Mouse (Mus musculus): Measurements from ENCODE around the gene Etv6. TPM values are rescaled to one million over a fixed set of nuclear protein-coding genes. Genes with fewer than 3 reads are reported as not detected.

Gene Etv6
- polyA plus RNA-seq, 1 experiment from 2014 or later, result 17.8 TPM

DNA sequence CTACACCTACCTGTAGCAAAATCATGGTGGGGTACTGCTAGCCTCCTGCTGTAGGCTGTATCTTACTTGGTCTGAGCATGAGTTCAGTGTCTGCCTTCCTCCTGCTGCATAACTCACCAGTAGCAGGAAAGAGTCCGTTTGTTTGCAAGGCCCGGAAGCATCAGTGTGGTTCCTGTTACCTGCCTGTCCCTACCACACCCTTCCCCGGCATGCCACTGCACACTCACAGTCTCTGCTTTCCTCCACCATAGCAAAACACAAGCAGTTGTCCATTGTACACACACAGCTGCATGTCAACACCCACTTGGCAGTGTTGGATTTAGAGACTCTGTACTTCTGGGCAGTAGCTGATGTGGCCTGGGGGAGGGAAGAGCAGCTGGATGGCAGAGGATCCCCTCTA, 220.9 kb downstream of the Etv6 start:
- 93% methylated on average over 3 of the region's 3 CpGs for WGBS
- Histone ChIP-seq H3K27me3 (ENCODE audit: low read depth, poor library complexity, severe bottlenecking) (no peaks in the 10 kb centered on the region), H3K4me3 (no peak overlapping the region), H3K27ac (no peak overlapping the region), H3K36me3 (peaks cover 54% of the 10 kb centered on the region), H3K9me3 (replicated peaks) (no peaks in the 10 kb centered on the region), H3K4me1 (no peaks in the 10 kb centered on the region)
- no peak for DNase-seq (ENCODE audit: low spot score)

DNA sequence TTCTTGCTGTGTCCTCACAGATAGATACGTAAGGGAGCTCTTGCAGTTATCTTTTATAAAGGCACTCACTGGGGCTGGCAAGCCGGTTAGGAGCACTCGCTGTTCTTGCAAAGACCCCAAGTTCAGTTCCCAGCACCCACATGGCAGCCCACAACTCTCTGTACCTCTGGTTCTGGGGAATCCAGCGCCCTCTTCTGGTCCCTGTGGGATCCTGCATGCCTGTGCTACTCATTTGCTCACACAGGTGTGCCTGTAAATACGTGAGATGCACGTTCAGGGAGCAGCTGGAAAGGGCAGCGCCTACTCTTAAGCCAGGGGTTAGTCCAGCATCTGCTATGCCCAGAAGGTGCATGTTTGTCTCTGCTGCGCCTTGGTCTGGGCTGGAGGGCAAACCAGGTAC, 224.4 kb downstream of the Etv6 start:
- no peak for DNase-seq (ENCODE audit: low spot score)
- 91% methylated on average over 8 of the region's 8 CpGs for WGBS
- no peaks in the 10 kb centered on the region for H3K9me3 ChIP-seq (replicated peaks)
- no peaks in the 10 kb centered on the region for H3K4me1 ChIP-seq
- no peaks in the 10 kb centered on the region for H3K27me3 ChIP-seq (ENCODE audit: low read depth, poor library complexity, severe bottlenecking)
- H3K4me3 ChIP-seq, result no peak overlapping the region
- no peak overlapping the region for H3K27ac ChIP-seq
- H3K36me3 ChIP-seq, result peaks cover 68% of the 10 kb centered on the region

DNA sequence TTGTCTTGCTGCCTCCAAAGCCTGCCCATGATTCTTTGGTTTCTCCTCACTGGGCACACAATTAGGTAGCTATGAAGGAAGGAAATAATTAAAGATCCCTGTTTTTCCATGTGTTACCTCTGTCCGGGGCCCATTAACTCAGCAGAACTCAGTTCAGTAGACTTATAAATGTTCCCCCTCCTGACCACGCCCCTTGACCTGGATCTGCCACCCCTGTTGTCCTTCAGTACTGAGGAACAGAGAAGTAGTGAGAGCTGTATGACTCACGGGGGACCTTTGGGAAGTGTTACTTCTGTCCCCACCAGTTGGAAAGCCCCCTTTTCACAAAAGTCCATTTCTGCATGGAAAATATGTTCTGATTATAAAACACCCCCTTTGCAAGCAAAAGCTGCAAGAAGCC, 226.4 kb downstream of the Etv6 start:
- no peak for DNase-seq (ENCODE audit: low spot score)
- WGBS, result 78% methylated on average over 3 of the region's 3 CpGs
- H3K36me3 ChIP-seq, result peaks cover 83% of the 10 kb centered on the region

DNA sequence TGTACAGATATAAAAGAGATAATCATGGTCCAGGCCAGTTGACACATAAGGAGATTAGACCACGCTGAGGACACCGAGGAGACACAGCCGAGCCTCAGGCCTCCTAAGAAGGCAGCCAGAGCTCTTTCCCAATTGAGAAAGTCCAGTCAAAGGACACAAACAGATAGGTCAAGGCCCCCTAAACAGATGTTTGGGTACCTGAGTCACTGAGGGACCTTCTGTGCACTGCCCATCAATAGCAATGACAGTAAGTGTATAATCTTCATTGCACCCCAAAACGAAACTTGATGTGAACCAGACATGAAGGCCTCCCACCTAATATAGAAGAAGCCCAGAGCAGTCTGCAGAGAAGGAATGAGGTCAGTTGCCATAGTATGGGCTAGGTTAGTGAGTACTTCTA, 226.9 kb downstream of the Etv6 start:
- Histone ChIP-seq H3K27ac (no peak overlapping the region), H3K4me1 (no peaks in the 10 kb centered on the region), H3K9me3 (replicated peaks) (no peaks in the 10 kb centered on the region), H3K36me3 (peaks cover 87% of the 10 kb centered on the region), H3K27me3 (ENCODE audit: low read depth, poor library complexity, severe bottlenecking) (no peaks in the 10 kb centered on the region), H3K4me3 (no peak overlapping the region)
- WGBS, result 95% methylated on average over 4 of the region's 4 CpGs
- no peak for DNase-seq (ENCODE audit: low spot score)

More for the DNA sequence above, 226.4 kb downstream of the Etv6 start:
- no peak overlapping the region for H3K4me3 ChIP-seq
- H3K4me1 ChIP-seq, result no peaks in the 10 kb centered on the region
- no peaks in the 10 kb centered on the region for H3K27me3 ChIP-seq (ENCODE audit: low read depth, poor library complexity, severe bottlenecking)
- H3K9me3 ChIP-seq (replicated peaks), result no peaks in the 10 kb centered on the region
- no peak overlapping the region for H3K27ac ChIP-seq

GRCm38 (mm10) chr6:134262911-134263607, 227.6 kb downstream of the Etv6 start:
- Histone ChIP-seq H3K4me3 (no peak overlapping the region), H3K9me3 (replicated peaks) (no peaks in the 10 kb centered on the region), H3K36me3 (peaks cover 88% of the 10 kb centered on the region), H3K27ac (no peak overlapping the region), H3K4me1 (no peaks in the 10 kb centered on the region), H3K27me3 (ENCODE audit: low read depth, poor library complexity, severe bottlenecking) (no peaks in the 10 kb centered on the region)
- DNase-seq (ENCODE audit: low spot score), result no peak
- WGBS, result 91% methylated on average over 6 of the region's 6 CpGs

- Histone ChIP-seq H3K4me3 (no peak overlapping the region), H3K36me3 (peaks cover 22% of the 10 kb centered on the region), H3K27ac (no peak overlapping the region), H3K4me1 (no peaks in the 10 kb centered on the region; the same call in 1 of the 2 replicates), H3K27me3 (ENCODE audit: low read depth, poor library complexity, severe bottlenecking) (no peaks in the 10 kb centered on the region), H3K9me3 (replicated peaks) (no peaks in the 10 kb centered on the region)
- DNase-seq (ENCODE audit: low spot score), result no peak
- 86% methylated on average over 2 of the region's 2 CpGs for WGBS
These were observed 238.4 kb downstream of the Etv6 start for GRCm38 (mm10) chr6:134273884-134274283.

GRCm38 (mm10) chr6:134276954-134277353, 241.5 kb downstream of the Etv6 start:
- H3K4me3 ChIP-seq, result no peak overlapping the region
- no peaks in the 10 kb centered on the region; the same call in 1 of the 2 replicates for H3K4me1 ChIP-seq
- no peaks in the 10 kb centered on the region for H3K36me3 ChIP-seq
- H3K27me3 ChIP-seq (ENCODE audit: low read depth, poor library complexity, severe bottlenecking), result no peaks in the 10 kb centered on the region
- 87% methylated on average over 2 of the region's 2 CpGs for WGBS
- H3K27ac ChIP-seq, result no peak overlapping the region
- H3K9me3 ChIP-seq (replicated peaks), result no peaks in the 10 kb centered on the region
- no peak for DNase-seq (ENCODE audit: low spot score)

GRCm38 (mm10) chr6:134282095-134282494, 246.6 kb downstream of the Etv6 start:
- 83% methylated on average over 3 of the region's 3 CpGs for WGBS
- no peaks in the 10 kb centered on the region; the same call in 1 of the 2 replicates for H3K4me1 ChIP-seq
- no peak overlapping the region for H3K27ac ChIP-seq
- no peak overlapping the region for H3K4me3 ChIP-seq
- no peaks in the 10 kb centered on the region for H3K27me3 ChIP-seq (ENCODE audit: low read depth, poor library complexity, severe bottlenecking)
- no peak for DNase-seq (ENCODE audit: low spot score)
- no peaks in the 10 kb centered on the region for H3K9me3 ChIP-seq (replicated peaks)
- H3K36me3 ChIP-seq, result no peaks in the 10 kb centered on the region

DNA sequence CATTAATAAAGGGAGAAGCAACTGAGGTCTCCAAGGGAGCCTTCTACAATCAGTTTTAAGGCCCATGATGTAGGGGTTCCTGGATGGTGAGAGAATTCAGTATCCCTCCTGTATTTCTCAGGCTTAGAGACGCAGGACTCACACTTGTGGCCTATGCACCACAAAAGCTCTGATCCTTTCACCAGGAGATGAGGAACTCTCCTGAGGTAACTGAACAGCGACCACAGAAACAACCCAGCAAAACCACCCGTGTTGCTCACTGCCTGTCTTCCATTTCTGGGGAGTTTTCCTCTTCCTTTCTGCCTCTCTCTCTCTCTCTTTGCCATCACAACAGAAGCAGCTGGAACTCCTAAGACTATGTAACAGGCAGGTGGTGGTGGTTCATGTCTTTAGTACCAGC, 256.3 kb downstream of the Etv6 start:
- no peaks in the 10 kb centered on the region for H3K36me3 ChIP-seq
- WGBS, result 95% methylated on average over 3 of the region's 3 CpGs

DNA sequence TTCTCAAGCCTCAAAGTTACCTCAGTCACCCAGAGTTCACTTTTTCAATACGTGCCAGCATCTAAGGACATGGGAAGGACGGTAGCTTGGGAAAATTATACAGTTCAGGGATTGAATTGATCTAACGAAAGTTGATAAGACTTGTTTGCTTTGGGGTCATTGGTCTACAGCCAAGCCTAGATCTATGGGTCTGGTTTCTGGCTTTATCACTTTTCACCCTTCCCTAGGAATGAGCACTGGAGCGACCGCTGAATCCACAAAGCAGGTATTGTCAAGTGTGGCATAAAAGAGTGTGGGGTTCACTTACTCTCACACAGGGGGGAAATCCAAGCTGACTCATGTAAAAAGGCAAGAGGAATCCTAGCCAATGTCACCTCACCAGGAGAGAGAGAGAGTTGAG, 256.9 kb downstream of the Etv6 start:
- no peaks in the 10 kb centered on the region for H3K4me1 ChIP-seq
- no peak for DNase-seq (ENCODE audit: low spot score)
- no peaks in the 10 kb centered on the region for H3K36me3 ChIP-seq
- no peaks in the 10 kb centered on the region for H3K9me3 ChIP-seq (replicated peaks)
- WGBS, result 93% methylated on average over 5 of the region's 5 CpGs
- H3K4me3 ChIP-seq, result no peak overlapping the region
- H3K27ac ChIP-seq, result no peak overlapping the region
- H3K27me3 ChIP-seq (ENCODE audit: low read depth, poor library complexity, severe bottlenecking), result no peaks in the 10 kb centered on the region

More for the DNA sequence above, 256.3 kb downstream of the Etv6 start:
- Histone ChIP-seq H3K4me1 (no peaks in the 10 kb centered on the region), H3K9me3 (replicated peaks) (no peaks in the 10 kb centered on the region), H3K27me3 (ENCODE audit: low read depth, poor library complexity, severe bottlenecking) (no peaks in the 10 kb centered on the region), H3K27ac (no peak overlapping the region), H3K4me3 (no peak overlapping the region)
- no peak for DNase-seq (ENCODE audit: low spot score)

DNA sequence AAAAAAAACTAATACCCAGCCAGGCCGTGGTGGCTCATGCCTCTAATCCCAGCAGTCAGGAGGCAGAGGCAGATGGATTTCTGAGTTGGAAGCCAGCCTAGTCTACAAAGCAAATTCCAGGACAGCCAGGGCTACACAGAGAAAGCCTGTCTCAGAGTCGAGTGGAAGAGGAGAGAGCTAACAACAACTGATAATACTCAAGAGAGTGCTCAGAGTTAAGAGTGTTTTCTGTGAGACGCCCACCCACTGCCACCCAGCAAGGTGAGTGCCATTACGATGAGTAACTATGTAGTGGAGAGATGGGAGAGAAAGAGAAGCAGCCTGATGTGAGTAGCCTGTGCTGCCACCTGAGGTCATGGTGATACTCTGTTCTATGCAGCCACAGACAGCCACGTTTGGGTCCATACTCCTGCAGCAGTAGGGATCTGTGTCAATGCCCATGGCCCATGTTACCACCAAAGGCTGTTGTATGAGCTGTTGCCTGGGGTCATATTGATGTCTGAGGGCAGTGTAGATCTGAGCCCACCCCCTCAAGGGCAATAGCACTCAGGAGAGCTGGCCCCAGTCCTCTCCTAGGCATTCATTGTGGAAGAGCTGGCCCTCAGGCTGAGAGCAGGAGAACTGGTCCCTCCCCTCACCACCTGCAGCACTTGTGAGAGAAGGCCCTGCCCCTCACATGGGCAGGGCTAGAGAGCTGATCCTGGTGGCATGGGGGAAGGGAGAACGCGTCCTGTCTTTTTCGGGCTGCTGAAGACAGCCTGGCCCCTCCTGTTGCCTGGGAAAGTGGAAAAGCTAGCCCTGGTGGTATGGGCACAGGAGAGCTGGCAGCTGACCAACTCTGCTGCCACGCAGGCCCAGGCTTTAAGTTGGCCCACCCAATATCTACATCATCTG, 258.4 kb downstream of the Etv6 start:
- DNase-seq (ENCODE audit: low spot score), result no peak
- H3K4me1 ChIP-seq, result no peaks in the 10 kb centered on the region
- no peak overlapping the region for H3K4me3 ChIP-seq
- no peaks in the 10 kb centered on the region for H3K36me3 ChIP-seq
- H3K27me3 ChIP-seq (ENCODE audit: low read depth, poor library complexity, severe bottlenecking), result no peaks in the 10 kb centered on the region
- WGBS, result 52% methylated on average over 9 of the region's 9 CpGs
- H3K27ac ChIP-seq, result no peak overlapping the region
- H3K9me3 ChIP-seq (replicated peaks), result no peaks in the 10 kb centered on the region

GRCm38 (mm10) chr6:134297884-134298619, 262.6 kb downstream of the Etv6 start:
- Histone ChIP-seq H3K4me1 (no peaks in the 10 kb centered on the region), H3K27ac (no peak overlapping the region), H3K36me3 (no peaks in the 10 kb centered on the region), H3K4me3 (no peak overlapping the region), H3K27me3 (ENCODE audit: low read depth, poor library complexity, severe bottlenecking) (no peaks in the 10 kb centered on the region), H3K9me3 (replicated peaks) (no peaks in the 10 kb centered on the region)
- WGBS, result 90% methylated on average over 13 of the region's 13 CpGs
- no peak for DNase-seq (ENCODE audit: low spot score)

GRCm38 (mm10) chr6:134301951-134302350, 266.5 kb downstream of the Etv6 start:
- Histone ChIP-seq H3K9me3 (replicated peaks) (no peaks in the 10 kb centered on the region), H3K4me3 (no peak overlapping the region), H3K27ac (no peak overlapping the region), H3K4me1 (no peaks in the 10 kb centered on the region), H3K36me3 (no peaks in the 10 kb centered on the region), H3K27me3 (ENCODE audit: low read depth, poor library complexity, severe bottlenecking) (no peaks in the 10 kb centered on the region)
- WGBS, result 96% methylated on average over 1 of the region's 1 CpGs
- no peak for DNase-seq (ENCODE audit: low spot score)
